Mouse (Mus musculus) megakaryocyte, adult 5-6 weeks (primary cell): ENCODE measurements around the gene D930020B18Rik. TPM values are rescaled to one million over a fixed set of nuclear protein-coding genes. Genes with fewer than 3 reads are reported as not detected.

Experiments used
- ATAC-seq: 2 replicates; pipeline ENCODE4 v1.8.0; 2016; ENCODE audit warnings: mild to moderate bottlenecking, inconsistent platforms; ENCODE audit not compliant: poor library complexity, severe bottlenecking
- total RNA-seq, 2 experiments: library from RNA; stranded (forward) in 1 of 2; stranded (reverse) in 1 of 2; fragments of 153-499, 151-499 nt in 1 of 2; fragments of 221-1000, 200-1000 nt in 1 of 2; gene quantifications; 2 replicates each; pipeline versions ENCODE4 v1.2.3 to v1.2.4; 2015 to 2017

Gene D930020B18Rik
- total RNA-seq, 2 experiments from 2014 or later = not detected

GRCm38 (mm10) chr10:121701296-121702248 is 60.2 kb downstream of the D930020B18Rik start:
- peak; percentile 59 for ATAC-seq

GRCm38 (mm10) chr10:121703619-121704018 is 62.2 kb downstream of the D930020B18Rik start:
- no peak for ATAC-seq

DNA sequence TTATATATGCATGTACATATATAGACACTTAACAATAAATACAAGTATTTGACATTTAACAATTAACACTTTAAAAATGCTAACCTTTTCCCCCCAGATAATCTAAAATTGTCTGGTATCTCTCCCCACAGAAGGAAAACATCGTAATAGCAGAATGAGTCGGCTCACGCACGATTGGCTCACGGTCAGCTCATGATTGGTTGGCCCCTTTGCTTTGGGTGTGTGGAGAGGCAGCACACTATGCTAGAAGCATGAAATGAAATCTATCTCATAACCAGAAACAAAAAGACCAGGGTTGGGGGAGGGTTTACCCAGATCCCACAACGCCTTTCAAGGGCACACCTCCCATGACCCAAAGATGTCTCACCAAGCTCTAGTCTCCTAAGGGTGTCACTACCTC is 63.5 kb downstream of the D930020B18Rik start:
- no peak for ATAC-seq

- ATAC-seq = peak; percentile 78
Measured at GRCm38 (mm10) chr10:121705399-121706163, 64.2 kb downstream of the D930020B18Rik start.

DNA sequence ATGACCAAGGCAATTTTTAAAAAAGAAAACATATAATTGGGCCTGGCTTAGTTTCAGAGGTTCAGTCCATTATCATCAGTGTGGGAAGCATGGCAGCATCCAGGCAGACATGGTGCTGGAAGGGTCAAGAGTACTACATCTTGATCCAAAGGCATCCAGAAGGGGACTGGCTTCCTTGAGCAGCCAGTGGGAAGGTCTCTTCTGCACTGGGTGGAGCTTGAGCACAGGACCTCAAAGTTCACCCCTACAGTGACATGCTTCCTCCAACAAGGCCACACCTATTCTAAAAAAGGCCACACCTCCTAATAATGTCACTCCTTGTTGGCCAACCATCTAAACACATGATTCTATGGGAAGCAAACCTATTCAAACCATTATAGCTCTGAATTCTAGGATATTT is 75.5 kb downstream of the D930020B18Rik start:
- peak; percentile 52; the same call in 1 of the 2 replicates for ATAC-seq

GRCm38 (mm10) chr10:121718896-121719585 is 77.7 kb downstream of the D930020B18Rik start:
- ATAC-seq = no peak

DNA sequence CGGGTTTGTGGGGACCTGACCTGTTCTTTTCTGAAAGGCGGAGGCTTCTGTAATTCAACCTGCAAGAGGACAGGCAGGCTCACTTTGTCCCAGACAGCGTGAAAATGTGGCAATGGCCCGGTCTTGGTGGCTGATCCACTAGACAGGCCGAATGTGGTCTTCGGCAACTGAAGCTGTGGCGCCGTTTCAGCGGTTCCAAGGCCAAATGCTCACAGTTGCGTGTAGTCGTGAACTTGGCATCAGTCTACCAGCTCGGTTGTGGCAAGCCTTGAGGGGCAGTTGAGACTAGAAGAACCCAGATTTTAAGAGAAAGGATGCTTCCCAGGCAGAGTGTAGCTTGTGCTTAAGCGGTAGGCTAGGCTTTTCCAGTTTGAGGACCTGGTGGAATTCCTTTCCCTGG is 79.3 kb downstream of the D930020B18Rik start:
- ATAC-seq = no peak

DNA sequence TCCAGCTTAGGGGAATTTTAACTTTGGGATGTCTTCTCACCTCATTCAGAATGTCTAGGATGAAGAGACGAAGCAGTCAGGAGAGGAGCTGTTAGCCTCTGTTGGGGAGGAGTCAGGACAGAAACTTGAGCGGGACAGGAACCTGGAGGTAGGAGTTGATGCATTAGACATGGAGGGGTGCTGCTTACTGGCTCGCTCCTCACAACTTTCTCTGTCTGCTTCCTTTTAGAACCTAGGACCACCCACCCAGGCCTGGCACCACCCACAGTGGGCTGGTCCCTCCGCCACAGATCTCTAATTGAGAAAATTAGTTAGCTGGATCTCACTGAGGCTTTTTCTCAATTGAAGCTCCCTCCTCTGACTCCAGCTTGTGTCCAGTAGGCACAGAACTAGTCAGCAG is 85.1 kb downstream of the D930020B18Rik start:
- ATAC-seq = no peak

- ATAC-seq = no peak
Measured at GRCm38 (mm10) chr10:121727151-121727550, 85.8 kb downstream of the D930020B18Rik start.

DNA sequence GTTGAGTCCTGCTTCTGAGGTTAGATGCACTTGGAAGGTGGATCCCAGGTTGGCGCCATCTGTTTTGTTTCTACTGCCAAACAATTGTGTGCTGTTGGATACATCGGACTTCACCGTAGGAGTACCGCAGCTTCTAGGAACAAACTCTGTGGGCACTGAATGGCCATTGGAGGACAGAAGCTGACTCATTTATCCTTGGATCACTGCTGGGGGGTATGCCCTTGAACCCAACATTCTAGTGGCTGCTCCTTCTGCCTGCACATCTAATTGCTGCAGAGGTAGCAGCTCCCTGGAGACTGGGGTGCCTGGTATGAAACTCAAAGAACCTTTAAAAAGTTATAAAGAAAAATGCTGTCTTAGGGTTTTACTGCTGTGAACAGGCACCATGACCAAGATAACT is 86.8 kb downstream of the D930020B18Rik start:
- ATAC-seq = no peak

DNA sequence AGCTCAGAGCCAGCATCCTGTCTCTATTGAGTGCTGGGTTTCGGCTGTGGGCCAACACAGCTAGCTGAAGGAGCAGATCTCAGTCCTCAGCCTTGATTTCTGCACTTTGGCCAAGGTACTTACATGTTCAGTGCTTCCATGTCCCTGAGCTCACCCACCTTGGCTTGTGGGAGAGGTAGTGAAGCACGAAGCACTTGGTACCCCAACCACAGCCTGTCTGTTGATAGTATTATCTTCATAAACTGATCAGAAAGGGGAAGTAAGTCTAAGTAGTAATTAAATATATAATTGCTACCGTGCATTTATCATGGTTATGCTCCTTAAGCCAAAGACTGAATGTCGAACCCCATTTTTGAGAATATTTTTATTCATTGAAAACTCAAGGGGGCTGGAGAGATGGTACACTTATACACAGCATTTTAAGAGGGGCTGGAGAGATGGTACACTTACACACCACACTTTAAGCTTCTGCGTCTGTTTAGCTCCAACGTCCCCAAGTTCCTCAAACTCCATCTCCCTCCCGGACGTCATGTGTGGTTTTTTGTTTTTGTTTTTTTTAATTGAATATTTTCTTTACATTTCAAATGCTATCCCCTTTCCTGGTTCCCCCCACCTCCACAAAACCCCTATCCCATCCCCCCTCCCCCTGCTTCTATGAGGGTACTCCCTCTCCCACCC is 89.8 kb downstream of the D930020B18Rik start:
- ATAC-seq = peak; percentile 68

GRCm38 (mm10) chr10:121732542-121732941 is 91.2 kb downstream of the D930020B18Rik start:
- no peak for ATAC-seq

DNA sequence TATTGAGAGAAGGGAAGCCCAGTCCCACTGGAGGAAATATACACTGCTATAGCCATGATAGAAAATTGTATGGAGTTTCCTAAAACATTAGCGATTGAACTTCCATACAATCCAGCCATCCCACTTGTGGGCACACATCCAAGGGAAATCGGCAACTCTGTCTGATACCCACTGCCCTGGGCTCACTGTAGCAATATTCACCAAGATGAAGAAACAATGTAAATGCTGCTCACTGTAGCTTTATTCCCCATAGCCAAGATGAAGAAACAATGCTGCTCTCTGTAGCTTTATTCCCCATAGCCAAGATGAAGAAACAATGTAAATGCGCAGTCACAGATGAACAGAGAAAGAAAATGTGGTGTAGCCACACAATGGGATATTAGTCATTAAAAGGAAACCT is 95.9 kb downstream of the D930020B18Rik start:
- ATAC-seq = no peak

DNA sequence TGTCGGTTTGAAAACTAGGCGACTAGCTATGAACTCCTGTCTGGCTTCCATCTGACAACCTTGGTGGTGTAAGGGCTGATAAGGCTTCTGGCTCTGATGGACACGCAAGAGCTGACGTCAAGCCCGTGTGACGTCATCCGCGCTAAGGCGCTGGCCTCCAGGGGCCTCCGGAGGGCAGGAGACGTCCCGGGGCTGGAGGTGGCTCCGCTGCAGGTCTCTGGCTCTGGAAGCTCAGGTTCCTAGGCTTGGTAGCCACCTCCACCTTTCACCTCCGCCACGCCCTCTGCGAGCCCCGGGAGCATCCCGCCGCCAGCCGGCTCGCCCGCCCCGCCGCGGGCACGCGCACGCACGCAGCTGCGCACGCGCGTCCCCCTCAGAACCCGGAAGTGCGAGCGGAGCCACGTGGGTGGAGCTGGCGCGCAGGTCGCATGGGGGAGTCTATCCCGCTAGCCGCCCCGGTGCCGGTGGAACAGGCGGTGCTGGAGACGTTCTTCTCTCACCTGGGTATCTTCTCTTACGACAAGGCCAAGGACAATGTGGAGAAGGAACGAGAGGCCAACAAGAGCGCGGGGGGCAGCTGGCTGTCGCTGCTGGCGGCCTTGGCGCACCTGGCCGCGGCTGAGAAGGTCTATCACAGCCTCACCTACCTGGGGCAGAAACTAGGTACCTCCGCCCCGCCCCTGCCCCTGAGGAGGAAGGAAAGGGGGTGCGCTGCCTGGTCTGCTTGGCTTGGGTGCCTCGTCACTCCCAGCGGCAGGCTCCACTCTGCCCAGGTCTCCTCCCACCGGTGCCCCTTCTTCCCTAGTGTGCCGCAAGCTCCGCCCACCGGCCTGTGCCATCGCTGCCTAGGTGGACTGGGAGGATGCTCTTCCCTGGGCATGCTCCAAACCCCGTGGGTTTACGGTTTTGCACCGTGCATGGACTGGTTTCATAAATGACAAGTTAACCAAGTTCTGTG is 98.4 kb downstream of the D930020B18Rik start, which contains the start of gene BC048403:
BC048403 (plus strand) TSS at position 390 of the 958 bp plus-strand sequence.
- ATAC-seq = peak; percentile 90

GRCm38 (mm10) chr10:121742336-121742735 is 100.9 kb downstream of the D930020B18Rik start:
- ATAC-seq = no peak
